Mouse (Mus musculus): ENCODE data around the gene Nf2.

The Nf2 gene

GRCm38 (mm10) chr11:4789691-4790090, 59.6 kb downstream of the Nf2 start:
- DNase-seq, result peak in 1 of 2 experiments; percentile 21

DNA sequence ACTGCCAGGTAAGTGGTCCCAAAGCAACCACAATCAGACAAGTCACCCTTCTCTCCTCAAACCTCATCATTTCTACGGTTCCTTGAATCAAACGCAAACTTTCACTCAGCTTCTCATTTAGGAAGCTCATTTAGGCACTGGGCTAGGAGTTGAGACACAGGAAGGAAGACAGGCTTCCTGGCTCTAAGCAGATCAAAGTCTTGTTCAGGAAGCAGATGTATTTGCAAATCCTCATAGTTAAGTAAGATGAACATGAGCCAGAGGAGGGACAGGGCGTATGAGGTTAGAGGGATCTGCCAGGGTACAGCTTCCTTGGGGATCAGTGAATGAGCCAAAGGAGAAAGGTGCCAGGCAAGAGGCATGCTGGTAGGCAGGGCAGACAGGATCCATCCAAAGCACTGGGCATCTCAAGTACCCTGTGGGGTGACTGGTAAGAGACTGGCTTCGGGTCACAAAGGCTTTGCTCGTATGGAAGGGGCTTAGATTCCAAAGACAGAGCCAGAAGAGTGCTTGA, 64.7 kb downstream of the Nf2 start:
- no peak for DNase-seq

DNA sequence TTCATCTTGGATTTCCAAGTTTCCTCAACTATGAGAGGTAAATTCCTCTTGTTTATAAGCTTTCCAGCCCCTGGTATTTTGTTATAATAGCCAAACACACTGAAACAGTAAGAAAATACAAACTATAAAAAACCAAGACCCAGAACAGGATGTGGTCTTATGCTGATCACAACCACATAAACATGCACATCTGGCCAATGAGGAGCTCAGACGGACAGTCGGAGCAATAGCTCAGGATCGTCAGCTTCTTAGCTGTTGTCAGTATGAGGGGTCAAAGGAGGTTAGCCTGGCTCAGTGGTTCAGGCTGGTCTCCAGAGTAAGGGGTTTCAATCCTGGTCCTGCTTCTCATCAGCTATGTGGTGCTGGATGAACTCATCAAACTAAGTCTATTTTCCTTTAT, 66.2 kb downstream of the Nf2 start:
- no peak for DNase-seq

DNA sequence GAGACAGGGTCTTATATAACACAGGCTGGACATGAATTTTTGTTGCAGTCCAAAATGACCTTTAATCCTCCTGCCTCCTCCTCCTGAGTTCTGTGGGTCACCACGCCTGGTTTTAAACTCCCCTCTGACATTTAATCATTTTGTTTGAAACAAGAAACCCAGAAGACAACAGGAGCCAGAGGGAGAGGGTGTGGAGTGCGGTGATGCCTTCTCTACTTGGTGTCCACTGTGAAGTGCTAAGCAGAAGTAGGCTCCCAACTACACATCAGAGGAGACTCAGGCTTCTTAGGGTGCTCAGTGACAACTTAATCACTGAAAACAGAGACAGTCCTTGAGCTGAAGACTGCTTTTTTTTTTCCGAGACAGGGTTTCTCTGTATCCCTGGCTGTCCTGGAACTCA, 68.4 kb downstream of the Nf2 start:
- no peak for DNase-seq

DNA sequence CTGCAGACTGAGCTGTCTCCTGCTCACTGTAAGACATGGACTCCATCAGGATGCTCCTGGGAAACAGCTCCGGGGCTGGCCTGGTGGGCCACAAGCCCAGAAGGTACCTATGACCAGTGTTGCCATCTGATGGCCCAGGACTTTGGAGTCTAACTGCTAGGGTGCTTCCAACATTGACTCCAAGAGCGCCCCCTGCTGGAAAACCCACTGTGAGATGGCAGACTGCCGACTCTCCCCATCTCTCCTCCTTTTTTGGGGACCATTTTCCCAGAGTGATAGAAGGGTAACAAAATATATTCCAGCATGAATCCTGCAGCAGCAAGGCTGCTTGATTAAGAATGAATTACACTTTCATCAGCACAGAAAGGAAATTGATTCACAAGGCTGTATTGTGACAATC, 76.4 kb downstream of the Nf2 start:
- peak; percentile 78 to 85 for DNase-seq

DNA sequence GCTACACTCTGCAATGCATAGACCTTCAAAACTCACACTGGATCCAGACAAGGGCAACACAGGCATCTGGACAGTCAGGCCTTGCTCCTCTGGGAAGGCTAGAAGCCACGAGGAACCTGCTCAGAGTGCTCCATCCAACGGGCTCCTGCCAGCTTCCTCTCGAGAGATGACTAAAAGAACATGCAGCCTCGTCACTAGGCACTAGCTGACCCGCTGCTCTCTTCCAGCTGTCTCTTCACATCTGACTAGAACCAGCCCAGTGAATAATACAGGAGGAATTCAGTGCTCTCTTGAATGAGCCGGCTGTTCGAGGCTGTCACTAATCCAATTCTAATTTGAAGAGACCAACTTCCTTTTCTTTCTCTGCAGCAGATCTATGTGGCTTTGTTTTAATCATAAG, 77.6 kb downstream of the Nf2 start:
- DNase-seq, result no peak

- no peak for DNase-seq
Observed at GRCm38 (mm10) chr11:4769881-4770280, 79.5 kb downstream of the Nf2 start.

- DNase-seq, result no peak
Observed at GRCm38 (mm10) chr11:4769293-4769692, 80.0 kb downstream of the Nf2 start.

GRCm38 (mm10) chr11:4768399-4768798, 80.9 kb downstream of the Nf2 start:
- DNase-seq, result no peak

DNA sequence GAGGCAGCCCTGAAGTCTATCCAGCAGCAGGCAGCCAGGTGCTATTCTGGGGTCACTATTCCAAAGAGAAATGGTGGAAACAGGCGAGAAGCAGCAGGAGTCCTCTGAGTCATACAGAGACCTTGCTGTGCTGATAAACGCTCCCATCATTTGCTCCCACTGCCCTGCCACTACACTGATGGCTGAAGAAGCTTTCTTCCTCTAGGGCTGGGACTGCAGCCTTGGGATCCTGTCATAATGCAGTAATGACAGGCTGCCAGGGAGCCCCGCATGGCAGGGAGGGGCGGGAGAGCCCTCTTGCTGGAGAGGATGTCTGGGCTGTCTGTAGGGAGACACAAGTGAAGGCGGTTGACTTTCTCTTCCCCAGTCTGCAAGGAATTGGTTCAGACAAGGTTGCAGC, 84.9 kb downstream of the Nf2 start:
- no peak for DNase-seq

DNA sequence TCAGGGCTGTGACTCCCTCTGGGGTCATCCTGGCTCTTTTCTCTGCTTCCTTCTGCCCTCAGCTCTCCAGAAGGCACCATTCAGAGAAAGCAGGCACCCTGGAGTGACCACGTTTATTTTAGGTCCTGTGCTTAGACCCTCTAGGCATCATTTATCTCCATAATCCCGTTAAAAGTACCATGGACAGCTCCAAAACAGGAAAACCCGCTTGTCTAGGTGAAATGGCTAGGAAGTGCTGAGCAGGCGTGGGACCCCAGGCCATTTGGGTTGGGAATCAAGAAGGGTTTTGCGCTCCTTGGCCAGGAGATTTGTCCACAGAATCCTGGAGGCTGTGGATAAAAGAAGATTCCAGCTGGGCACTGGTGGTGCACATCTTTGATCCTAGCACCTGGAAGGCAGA, 85.7 kb downstream of the Nf2 start:
- DNase-seq, result no peak

- no peak for DNase-seq
Observed at GRCm38 (mm10) chr11:4762511-4762910, 86.8 kb downstream of the Nf2 start.

GRCm38 (mm10) chr11:4761991-4762390, 87.3 kb downstream of the Nf2 start:
- DNase-seq, result no peak

GRCm38 (mm10) chr11:4760438-4760837, 88.9 kb downstream of the Nf2 start:
- peak; percentile 42 to 55 for DNase-seq

- DNase-seq, result no peak
Observed at GRCm38 (mm10) chr11:4757789-4758158, 91.6 kb downstream of the Nf2 start.

DNA sequence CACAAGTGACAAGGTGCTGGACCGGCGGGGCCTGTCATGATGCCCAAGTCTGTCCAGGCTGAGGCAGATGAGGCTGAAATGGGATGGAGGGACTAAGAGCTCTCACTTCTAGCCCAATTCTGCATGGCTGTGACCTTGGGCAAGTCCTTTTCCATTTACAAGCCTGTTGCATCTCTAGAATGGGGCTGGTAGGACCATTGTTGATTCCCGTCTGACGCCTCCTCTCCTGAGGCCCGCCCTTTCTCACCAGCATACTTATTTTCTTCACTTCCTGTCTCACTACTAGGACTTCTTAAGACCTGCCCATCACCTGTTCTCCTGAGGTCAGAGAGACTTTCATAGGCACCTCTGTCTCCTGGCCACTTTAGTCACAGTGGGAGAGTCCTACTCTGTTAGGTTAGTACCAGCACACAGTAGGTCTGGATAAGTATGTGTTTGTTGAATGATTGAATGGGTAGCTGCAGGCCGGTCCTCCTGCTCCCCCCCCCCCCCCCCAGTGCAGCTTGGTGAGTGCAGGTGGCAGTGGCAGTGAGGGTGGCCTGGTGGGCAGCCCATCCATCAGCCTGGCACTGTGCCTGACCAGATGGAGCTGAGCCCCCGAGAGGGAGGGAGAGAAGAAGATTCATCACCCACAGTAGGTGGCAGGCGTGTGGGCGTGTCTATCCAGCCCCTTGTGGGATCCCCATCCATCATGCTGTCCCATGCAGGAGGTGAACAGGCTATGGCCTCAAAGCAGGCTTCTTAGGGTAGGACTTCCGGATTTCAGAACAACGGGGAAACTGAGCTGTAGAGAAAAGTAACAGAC, 92.2 kb downstream of the Nf2 start:
- peak; percentile 47 to 67 for DNase-seq

DNA sequence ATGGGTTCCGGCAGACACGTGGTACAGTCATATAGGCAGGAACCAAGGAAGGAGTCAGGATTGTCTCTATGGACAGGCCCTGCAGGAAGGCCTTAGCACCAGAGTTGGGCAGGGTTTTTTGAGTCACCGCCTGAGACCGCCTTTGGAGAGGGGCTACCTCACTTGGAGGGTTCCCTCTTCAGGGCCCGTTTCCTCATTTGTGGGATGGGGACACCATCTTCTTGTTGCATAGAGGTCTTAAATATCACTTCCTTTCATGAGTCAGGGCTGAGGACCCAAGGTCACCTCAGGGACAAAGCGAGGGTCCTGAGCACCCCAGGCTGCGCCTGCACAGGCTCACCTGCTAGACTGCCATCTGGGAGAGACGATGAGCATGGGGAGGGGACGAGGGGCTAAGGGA, 92.9 kb downstream of the Nf2 start:
- DNase-seq, result no peak

DNA sequence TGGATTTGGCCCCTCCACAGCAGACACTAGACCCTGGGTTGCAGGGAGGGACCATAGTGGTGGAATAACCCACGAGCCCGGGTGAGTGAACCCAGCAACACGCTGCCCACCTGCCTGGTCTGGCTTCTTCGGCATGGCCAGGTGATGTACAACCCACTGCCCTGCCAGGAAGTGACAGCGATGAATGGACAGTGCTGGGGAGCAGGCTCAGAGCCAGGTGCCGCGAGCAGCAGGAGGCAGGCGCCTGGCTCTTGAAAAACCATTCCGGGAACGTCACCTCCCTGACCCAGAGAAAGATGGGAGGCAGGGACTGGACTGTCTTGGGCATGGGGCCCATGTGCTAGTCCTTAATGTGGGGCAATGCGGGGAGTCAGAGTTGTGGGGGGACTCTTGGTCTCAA, 94.5 kb downstream of the Nf2 start:
- DNase-seq, result peak; percentile 69 to 75

- peak; percentile 44 to 56 for DNase-seq
Observed at GRCm38 (mm10) chr11:4754036-4754435, 95.3 kb downstream of the Nf2 start.

DNA sequence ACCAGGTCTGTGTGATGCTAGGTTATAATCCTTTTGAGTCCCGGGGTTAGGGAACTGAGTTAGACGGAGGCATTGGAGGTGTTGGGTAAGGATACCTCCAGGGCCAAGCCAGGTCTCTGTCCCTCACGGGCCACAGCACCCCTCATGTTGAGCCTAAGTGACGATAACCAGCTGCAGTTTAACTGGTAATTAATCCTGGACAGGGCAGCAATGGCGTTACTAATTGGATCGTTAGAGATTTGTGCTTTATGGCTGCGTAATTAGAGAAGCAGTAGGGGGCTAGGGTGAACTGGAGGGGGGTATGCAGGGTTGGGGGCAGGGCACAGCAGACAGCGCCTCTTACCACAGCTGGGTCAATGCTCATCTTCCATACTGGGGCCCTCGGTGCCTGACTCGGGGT, 96.5 kb downstream of the Nf2 start:
- no peak for DNase-seq

DNA sequence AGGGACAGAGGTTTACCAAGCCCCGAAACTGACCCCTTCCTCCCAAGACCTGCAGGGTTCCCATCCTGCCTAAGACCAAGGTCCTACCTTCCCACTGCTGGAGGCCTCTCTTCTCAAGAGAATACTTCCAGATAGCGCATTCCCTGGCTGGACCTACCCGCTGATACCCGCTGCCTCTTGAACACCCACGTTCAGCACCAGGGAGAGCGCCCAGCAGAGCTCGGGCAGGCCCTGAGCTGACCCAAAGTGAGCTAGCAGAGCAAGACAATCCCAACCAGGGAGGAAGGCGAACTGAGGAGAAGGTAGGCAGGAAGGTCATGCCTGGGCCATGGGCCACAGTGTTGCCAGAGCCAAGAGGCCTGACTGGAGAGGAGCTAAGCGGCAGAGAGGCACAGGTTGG, 99.1 kb downstream of the Nf2 start:
- no peak for DNase-seq

DNA sequence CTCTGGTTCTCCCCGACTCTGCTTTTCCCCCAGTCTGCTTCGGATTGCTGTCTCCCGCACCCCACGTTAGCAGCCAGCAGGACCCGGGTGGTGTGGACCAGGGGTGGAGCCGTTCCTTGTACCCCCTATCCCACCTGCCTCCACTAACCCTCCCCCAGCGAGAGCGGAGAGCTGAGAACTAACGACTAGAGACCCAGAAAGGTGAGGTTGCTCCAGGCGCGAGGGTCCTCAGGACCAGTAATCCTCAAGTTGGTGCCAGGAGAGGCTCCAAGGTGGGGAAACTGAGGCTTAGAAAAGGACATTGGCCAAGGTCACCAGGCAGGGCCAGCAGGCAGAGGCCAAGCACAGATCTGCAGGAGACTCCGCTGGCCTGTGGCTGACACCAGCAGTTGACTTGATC, 102.1 kb downstream of the Nf2 start:
- DNase-seq, result no peak

GRCm38 (mm10) chr11:4746733-4747132, 102.6 kb downstream of the Nf2 start, which contains the start of gene Cabp7:
Gene Cabp7 (minus strand): TSS chr11:4746778.
- DNase-seq, result peak in 1 of 2 experiments; percentile 39

GRCm38 (mm10) chr11:4745969-4746368, 103.4 kb downstream of the Nf2 start:
- DNase-seq, result peak in 1 of 2 experiments; percentile 45

- DNase-seq, result no peak
Observed at GRCm38 (mm10) chr11:4744691-4745090, 104.6 kb downstream of the Nf2 start.
